Mouse (Mus musculus) thymus, postnatal 10 days (tissue): ENCODE data around the gene Fbxl13.

Experiments
- DNase-seq, 2 experiments: peaks; one replicate each; pipeline ENCODE4 v3.0.0; 2021; ENCODE audit warnings: low spot score in 2 of 2

The Fbxl13 gene

DNA sequence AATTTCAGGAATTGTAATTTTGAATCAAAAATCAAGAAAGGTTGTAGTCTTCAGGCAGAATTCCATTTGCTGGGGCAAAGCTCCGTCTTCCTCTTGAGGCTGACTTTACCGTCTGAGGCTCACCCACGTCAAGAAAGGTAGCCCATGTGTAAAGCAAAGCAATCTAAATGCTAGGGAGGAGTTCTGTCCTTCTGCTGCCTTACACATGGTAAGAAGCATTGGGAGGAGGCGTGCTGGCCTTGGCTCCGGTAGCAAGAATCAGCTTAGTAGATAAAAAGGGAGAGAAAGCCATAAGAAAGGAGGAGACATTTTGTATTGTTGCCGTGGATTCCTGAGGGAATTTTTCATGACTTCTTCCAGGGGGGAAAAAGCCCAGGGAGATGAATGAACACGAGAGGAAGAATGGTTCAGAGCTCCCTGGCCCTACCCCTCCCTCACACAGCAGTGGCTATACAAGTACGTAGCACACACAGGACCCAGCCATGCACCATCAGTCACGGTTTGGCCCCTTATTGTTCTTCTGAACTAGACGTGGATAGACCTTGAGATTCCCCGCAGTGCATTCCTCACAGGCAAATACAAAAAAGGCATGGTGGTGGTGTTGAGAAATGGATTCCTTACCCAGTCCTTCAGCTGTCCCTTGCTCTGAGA lies 118.5 kb downstream of the Fbxl13 start:
- no peak for DNase-seq

DNA sequence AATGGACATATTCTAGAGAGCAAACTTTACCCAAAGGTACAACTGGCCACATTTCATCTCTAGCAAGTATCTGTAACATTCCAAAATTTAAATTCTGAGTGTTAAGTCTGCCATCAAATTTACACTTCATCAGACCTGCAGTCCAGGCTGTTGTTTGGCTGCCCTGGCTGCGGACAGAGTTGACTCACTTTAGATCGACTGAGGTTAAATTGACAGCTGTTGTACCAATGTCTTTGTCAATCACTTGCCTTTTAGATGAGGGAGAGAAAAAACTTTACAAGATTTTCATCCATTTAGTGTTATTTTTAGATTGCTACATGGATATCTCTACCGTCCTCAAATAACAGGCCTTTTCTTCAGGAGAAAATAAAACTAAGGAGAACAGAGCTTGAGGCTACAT lies 126.3 kb downstream of the Fbxl13 start:
- DNase-seq = no peak

DNA sequence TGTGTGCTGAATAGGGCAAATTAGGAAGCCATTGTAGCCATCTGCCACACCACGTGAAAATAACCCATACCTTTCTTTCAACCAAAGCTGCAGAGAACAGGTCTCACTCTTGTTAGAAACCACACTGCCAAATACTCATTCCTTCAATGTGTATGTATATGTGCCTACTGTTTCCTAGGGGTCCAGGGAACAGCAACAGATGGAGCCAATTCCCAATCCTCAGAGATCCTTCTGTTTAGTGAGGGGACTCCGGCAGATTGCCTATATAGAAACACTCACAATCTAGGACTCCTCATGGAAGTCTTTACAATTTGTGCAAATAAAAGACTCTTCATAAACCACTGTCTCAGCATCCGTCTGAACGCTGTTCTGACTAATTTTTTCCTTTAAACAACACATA lies 127.2 kb downstream of the Fbxl13 start:
- no peak for DNase-seq

DNA sequence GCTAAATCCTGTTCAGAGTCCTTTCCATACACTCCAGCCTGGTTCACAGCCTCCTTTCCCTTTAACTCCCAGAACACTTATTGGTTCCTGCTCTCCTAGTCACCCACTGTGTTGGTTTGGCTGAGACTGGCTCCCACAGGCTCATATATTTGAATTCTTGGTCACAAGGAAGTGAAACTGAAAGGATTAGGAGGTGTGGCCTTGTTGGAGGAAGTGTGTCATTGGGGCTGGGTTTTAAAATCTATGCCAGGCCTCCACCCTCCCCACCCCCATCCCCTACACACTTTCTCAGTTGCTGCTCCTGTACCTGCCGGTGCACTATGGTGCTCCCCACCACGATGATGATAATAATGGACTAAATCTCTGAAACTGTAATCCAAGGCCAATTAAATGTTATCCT lies 127.9 kb downstream of the Fbxl13 start:
- no peak for DNase-seq

GRCm38 (mm10) chr5:21513363-21513762 lies 132.1 kb downstream of the Fbxl13 start:
- no peak for DNase-seq

DNA sequence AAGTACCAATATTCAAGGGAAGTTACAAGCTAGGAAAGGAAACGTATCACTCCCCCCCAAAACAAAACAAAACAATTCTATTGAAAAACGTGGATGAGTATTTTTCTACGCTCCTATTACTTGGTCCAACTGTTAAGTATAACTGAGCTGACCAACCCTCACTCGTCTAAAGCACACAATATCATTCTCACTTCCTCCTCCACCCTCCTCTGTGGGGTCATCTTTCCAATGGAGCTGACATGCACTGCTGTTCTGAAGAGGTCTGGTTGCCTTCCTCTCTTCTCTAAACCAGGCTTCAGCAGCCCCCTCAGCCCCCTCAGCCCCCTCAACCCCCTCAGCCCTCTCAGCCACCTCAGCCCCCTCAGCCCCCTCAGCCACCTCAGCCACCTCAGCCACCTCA lies 135.6 kb downstream of the Fbxl13 start:
- DNase-seq = no peak

- no peak for DNase-seq
Observed at GRCm38 (mm10) chr5:21506887-21507286, 138.5 kb downstream of the Fbxl13 start.

GRCm38 (mm10) chr5:21505159-21505558 lies 140.3 kb downstream of the Fbxl13 start:
- DNase-seq = no peak

GRCm38 (mm10) chr5:21502936-21503610 lies 142.4 kb downstream of the Fbxl13 start:
- no peak for DNase-seq

- DNase-seq = no peak
Observed at GRCm38 (mm10) chr5:21500941-21501340, 144.5 kb downstream of the Fbxl13 start.

DNA sequence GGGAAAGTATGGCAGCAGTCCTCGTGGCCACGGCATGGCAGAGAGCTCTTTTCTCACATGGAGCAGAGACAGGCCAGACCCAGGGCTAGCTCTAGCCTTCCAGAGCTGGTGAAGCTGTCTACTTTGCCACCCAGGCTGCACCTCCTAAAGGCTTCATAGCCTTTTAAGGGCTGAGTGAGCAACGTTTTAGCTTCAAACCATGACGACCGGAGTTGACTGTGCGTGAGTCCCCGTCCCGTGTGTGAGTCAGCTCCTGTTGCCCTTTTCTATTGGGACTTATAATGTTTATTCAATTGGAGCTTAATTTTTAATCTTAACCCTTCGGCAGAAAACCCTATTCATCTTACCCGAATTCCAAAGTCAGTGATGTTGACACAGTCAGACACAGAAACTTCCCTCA lies 145.3 kb downstream of the Fbxl13 start:
- no peak for DNase-seq

- DNase-seq = no peak
Observed at GRCm38 (mm10) chr5:21498925-21499324, 146.5 kb downstream of the Fbxl13 start.

DNA sequence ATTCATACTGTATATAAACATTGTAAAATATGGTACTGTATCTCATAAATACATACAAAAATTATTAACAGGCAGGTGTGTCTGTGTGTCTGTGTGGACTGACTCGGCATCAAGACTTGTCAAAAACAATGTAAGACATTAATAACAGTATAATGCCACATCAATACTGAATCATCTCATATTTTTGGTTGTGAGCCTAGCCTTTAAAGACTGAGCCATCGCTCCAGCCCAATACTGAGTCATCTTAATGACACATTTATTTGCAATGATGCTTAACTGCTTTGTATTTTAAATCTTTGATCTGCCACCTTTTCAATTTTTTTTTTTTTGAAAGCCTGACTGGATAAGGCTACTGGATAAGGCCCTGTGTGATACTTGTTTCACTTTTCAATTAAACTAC lies 146.9 kb downstream of the Fbxl13 start:
- DNase-seq = no peak

GRCm38 (mm10) chr5:21496881-21497280 lies 148.6 kb downstream of the Fbxl13 start:
- no peak for DNase-seq

GRCm38 (mm10) chr5:21496321-21496720 lies 149.1 kb downstream of the Fbxl13 start:
- no peak for DNase-seq

DNA sequence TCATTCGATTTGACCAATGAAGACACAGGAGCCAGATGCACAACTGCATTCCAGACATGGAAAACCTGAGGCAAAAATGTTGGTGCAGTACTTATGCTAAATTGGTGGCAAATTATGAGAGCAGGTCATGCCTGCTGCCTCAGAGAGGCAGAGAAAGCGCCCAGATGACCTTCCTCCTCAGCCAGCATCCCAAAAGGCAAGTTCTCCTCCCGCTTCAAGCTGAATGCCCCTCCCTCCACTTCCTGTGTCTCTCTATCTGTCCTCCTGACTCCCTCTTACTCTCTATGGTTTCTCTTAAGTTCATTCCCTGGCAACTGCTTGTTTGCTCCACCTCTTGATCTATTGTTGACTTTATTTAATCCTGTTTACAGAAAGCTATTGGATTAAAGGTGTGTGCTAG lies 150.7 kb downstream of the Fbxl13 start:
- DNase-seq = no peak

- no peak for DNase-seq
Observed at GRCm38 (mm10) chr5:21493294-21493999, 152.0 kb downstream of the Fbxl13 start.

DNA sequence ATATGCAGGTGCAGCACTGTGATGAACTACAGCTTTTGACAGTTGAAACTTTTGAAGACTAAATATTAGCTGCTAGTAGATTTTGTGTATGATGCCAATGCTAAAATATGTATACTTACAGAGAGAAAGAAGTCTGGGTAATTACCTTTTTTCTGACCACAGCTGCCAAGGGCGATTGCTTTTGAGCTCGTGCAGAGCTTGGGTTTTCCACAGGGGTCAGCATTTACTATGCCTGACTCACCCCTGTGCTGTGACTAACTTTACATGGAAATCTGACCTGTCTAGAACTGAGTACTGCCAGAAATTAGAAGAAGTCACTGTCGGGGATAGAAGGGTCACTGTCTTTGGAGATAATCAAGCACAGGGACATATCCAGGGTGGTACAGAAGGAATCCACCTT lies 153.2 kb downstream of the Fbxl13 start:
- no peak for DNase-seq

DNA sequence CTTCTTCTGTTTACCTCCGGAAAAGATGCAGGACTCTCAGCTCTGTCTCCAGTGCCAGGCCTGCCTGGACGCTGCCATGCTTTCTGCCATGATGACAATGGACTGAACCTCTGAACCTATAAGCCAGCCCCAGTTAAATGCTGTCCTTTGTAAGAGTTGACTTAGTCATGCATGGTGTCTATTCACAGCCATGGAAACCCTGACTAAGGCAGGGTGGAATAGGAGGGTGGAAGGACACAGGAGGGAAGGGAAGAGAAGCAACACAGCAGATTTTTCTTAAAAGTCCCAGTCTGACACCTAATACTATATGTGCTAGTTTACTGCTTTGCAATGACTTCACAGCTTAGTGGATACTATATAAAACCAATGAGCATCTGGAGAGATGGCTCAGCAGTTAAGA lies 154.0 kb downstream of the Fbxl13 start:
- no peak for DNase-seq

DNA sequence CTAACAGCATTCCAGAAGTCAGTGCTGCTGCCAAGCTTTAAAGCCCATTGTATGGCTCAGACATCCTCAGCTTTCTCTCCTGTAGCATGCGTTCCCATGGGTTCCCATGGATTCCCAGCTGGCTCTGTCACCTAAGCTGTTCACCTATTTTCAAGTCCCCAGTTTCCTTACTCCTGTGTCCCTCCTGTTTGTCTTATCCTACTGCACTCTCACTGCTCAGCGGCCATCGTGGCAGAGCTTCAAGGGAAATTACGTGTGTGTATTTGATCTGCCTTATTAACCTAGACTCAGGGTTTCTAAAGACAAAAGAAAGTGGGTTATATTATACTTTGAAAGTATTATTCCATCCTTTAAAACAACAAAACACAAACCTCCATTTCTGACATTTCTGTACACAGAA lies 156.3 kb downstream of the Fbxl13 start:
- DNase-seq = no peak

- no peak for DNase-seq
Observed at GRCm38 (mm10) chr5:21488506-21488905, 156.9 kb downstream of the Fbxl13 start.

- no peak for DNase-seq
Observed at GRCm38 (mm10) chr5:21487716-21488115, 157.7 kb downstream of the Fbxl13 start.

DNA sequence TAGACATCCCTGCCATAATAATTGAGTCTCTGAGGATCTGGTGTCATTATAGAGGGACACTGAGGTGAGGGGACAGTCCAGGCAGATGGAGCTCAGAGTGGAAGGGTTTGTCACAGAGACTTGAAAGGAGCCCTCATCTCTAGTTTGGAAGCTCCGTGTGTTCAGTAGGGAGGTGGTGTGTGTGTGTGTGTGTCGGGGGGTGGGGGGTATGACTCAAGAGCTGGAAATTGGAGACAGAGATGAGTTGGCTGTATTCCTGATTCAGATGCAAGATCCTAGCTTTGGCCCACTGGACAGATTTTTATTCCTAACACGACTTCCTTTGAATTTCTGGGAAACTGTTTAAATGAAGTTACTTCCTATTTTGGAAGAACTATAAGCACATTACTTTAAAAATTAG lies 158.1 kb downstream of the Fbxl13 start:
- no peak for DNase-seq
